Mouse (Mus musculus): ENCODE measurements at regions not wholly inside any gene's neighbourhood (a gene's known extent, or its start where the extent isn't known, plus 50 kb on each side); places are given as distances from the start of the nearest gene placed in this dataset.

DNA sequence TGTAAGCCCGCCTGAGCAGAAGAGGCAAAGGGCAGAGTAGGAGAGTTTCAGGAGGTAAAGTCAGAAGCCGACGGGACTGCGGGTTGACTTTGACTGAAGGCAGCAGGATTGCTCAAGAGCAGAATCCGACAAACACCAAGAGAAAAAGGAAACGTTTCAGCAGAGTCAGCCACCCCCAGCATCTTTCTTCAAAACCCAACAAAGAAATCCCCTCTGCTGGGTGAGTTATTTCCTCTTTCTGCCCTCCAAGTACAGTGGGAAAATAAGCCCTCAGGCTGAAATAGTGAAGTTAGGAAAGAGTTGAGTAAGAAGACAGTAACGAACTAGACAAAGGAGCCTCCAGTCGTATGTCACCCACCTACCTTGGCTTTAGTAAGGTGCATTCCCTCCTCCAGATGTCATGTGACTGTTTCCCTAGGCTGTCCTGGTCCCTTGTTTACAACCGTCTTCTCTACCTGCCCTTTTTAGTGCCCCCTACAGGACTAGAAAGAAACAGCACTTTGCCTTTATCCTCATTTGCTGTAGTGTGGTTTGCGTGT is 196.9 kb downstream of the Dusp6 start:
- DNase-seq (ENCODE audit: low spot score in 2 of 2): no peak

DNA sequence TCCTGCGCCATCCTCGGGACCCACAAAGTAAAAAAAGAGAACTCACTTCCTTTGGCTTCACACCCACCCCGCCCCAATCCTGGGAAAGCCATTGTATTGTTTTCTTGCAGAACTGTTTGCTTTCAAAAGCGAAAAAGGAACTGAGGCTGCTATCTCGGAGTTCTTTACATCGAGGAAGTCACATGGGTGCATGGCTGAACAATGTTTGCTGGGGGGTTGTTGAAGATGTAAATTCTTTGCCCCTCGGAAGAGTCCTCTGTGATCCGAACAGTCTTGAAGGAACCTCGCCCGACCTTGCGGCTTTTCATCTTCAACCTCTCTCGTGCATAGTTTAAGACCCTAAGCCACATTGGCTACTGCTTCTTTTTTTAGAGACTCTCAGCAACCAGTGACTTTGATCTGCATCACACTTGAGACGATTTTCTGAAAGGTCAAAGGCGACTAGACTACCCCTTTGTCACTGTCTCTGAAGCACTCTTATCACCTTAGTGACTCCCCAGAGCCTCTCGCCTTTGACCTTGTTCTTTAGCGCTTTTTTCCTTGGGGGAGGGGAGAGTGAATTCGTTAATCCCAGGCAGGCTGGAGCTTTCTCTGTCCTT is 197.9 kb downstream of the Dusp6 start:
- DNase-seq (ENCODE audit: low spot score in 2 of 2): peak in 1 of 2 experiments; percentile 14

DNA sequence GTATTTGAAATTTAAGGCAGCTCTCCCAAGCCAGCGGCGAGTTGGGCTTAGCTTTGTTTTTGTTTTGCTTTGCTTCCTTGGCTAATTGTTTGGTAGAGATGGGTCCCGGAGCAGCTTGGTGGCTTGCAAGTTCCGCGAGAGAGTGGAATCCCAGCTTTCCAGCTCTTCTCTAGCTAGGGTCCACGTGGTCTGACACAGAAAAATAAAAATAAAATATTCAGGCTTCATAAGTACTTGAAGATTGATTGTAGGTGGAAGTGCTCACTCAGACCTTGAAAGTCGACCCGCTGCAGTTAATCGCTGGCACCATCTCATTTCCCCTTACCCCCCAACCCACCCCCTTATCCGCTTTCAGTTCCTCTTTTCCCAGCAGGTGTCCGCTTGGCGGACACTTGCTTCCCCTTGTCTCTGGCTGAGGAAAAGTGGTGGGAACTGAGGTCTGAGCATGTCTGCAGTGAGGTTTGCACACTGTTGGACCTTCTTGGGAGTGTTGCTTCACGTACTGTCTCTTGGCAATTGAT is 198.5 kb downstream of the Dusp6 start:
- peak in 1 of 2 experiments; percentile 6 for DNase-seq (ENCODE audit: low spot score in 2 of 2)

DNA sequence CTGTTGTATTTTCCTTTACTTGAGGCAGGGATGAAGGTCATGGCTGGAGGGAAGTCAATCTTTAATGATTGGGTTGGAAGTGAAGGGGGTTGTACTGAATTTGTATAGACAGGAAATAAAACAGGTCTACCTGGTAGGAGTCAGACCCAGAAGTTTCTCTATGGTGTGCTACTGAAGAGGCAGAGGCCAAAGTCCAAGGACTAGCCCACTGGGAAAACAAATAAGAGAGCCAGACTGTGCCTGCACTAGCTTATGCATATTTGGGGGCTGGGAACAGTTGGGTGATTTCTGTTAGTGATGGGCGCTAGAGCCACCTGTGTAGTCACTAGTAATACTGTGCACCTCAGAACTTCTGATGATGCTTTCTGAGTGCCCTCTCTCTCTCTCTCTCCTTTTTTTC is 203.7 kb downstream of the Dusp6 start:
- no peak for DNase-seq (ENCODE audit: low spot score in 2 of 2)

DNA sequence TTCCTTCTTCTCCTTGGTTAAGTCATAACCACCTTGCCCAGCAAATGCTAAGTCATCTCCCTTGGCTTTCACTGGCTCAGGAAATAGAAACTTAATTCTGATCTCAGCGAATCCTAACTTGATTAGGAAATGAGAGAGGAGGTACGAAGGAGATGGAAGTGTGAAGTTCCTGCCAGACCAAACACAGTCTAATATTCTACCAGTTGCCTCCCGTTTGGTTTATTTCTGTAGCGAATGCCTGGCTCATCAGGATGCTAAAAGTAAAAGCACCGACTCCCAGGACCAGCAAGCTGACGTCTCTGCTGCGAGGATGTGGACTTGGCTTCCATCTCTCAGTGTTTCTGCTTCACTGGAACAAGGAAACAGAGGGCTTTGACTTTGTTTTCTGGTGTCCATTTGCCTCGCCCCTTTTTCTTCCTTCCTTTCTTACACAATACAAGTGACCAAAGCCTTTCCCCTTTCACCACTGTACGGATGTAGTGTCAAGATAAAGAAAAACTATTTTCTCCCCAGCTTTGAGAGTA is 204.3 kb downstream of the Dusp6 start:
- no peak for DNase-seq (ENCODE audit: low spot score in 2 of 2)

DNA sequence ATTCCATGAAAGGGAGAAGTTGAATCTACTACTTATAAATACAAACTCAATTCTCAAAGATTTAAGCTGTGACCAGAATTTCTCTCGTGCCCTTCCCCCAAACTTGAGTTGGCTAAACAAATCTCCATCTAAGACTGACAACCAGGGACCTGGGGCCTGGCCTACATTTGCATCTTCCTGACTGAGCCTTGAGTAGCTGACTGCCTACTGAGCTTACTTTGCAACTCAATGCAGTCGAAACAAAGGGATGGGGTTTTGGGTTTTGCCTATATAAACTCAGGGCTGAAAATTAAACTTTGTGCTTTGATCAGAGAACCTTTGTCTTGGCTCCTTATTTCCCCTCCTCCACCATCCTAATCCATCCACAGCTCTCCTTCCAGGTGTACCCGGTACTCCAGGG is 205.9 kb downstream of the Dusp6 start:
- DNase-seq (ENCODE audit: low spot score in 2 of 2): no peak

DNA sequence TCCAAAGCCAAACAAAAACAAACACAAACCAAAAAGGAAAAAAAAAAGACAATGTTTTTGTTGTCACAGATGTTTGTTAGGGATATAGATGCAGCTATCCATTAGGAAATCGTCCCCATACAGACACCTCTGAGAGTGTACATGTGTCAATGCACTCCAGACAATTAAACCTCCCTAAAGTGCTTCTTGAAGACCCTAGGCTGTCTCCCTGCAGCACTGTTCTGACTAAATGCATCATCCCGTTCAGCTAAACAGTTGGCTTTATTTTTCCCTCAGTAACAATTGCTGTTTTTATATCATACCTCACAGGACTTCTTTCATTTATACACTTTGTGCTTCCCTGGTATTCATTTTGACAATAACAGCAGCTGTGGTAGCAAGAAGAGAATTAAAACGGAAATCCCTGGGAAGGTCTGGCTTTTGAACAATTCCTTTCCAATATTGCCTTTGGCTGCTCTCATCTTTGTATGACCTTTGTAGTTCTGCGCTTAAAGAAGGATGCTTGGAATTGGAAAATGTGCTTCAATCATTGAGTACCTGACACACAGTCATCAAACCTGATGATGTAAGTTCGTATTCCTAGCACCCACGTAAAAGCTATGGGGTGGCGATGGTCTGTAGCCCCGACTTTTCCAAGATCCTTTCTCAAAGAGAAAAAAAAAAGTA is 208.9 kb downstream of the Dusp6 start:
- DNase-seq (ENCODE audit: low spot score in 2 of 2): no peak

DNA sequence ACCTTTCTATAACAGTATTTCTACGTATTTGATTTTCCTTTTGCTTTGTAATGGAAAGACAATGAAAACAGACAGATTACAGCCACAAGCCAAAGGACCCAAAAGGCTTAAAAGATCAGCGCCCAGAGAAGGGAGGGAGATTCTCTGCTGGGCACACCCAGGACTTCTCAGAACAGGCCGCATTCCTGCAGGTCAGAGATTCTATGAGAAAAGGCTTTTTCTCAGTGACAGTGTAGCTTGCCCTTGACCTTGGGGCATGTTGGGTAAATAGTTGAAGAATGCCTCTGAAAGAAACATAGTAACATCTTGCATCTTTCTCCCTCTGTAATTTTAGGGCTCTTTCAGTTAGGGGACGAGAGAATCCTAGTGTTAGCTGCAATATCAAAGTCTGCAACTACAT is 209.8 kb downstream of the Dusp6 start:
- no peak for DNase-seq (ENCODE audit: low spot score in 2 of 2)

DNA sequence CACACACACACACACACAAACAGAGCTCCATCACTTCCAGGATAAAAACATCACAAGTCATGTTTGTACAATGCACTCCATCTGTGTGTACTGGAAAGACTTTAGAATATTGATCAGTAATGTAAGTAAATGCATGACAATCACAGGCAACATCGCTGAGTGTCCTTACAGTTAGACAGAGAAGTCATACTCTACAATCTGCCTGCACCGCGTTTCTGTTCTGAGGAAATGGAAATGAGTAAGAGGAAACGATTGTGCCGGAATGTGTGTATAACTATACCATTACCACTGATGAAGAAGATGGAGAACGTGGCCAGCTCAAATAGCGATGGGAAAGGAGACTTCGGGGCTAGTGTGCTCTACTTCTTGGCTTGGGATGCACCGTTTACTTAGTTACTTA is 210.7 kb downstream of the Dusp6 start:
- DNase-seq (ENCODE audit: low spot score in 2 of 2): no peak

DNA sequence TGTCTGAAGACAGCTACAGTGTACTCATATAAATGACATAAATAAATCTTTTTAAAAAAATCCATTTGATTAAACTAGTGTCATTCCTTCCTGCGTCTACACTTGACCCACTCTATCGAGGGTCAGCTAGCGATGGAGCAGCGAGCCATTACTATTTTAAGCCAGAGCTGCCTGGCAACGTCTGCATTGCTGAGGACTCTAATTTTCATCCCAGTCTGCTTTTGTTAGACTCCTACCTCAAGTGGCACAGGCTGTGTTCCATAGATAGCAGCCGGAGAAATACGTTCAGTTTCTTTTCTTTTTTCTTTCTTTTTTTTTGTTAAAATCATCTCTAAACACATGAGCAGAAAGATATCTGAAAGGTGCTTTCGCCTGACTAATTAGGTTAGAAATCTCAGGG is 211.5 kb downstream of the Dusp6 start:
- no peak for DNase-seq (ENCODE audit: low spot score in 2 of 2)

DNA sequence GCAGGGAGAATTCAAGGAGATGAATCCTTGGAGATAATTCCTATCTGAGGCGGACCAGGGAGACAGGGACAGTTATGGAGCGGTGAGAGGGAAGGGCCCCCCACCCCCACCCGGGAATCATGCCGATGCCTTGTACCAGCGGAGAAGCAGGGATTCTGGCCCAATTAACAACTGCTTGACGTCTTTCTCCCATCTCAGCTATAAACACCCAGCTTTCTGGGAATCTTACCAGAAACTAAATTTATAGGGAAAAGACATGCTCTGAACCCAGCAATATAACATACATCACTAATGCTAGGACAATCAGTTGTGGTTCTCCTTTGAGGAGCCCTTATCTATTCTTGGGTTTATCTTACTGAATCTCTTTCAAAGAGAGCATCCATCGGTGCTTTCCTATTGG is 213.2 kb downstream of the Dusp6 start:
- no peak for DNase-seq (ENCODE audit: low spot score in 2 of 2)

DNA sequence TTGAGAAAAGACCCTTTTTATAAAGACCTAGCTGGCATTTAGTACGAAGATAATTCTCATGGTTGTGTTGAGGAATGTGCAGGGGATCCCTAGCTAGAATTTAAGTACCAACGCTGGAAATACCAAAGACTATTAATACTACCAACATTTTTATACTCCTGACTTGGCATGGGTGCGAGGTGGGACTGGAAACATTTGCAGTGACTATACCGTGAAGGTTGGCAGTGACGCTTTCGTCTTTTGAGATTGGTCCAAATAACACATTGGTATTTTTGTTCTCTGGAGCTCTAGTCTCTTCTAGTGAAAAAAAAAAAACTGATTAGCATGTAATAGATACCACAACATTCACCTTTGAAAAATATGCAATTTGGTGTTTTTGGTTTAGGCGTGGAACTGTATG is 213.7 kb downstream of the Dusp6 start:
- no peak for DNase-seq (ENCODE audit: low spot score in 2 of 2)

DNA sequence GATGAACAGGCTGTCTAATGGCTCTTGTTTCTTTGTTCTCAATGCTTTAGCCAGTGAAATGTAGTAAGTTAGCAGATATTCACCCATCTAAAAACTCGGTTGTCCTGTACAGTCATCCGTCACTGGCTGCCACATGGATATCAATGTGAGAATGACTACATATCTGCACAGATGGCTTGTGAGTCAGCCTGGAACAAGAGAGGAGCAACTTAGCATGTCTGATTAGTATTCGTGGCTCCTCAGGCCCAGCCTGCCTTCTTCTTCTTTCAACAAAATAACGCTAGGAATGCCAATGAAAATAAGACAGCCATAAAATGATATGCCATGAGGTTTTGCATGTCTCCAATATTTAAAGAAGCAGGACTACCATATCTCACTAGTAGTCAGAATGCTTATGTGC is 217.5 kb downstream of the Dusp6 start:
- DNase-seq (ENCODE audit: low spot score in 2 of 2): no peak

DNA sequence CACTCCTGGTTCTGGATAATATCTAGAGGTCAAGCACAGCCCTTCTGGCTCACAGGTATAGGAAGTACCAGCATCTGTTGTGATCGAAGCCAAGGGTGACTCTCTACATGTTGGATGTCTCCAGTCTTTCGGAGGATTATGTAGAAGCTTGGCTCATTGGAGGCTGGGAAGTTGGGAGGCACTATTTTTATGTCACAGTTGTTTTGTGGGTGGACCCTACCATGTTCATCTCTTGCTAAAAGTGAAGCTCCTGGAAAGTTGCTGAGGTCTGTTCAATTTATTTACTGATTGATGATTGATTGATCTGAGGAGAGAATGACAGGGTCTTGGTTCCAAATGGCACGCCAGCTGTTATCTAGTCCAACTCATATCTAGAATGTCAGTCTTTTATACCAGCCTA is 219.0 kb downstream of the Dusp6 start:
- no peak for DNase-seq (ENCODE audit: low spot score in 2 of 2)

DNA sequence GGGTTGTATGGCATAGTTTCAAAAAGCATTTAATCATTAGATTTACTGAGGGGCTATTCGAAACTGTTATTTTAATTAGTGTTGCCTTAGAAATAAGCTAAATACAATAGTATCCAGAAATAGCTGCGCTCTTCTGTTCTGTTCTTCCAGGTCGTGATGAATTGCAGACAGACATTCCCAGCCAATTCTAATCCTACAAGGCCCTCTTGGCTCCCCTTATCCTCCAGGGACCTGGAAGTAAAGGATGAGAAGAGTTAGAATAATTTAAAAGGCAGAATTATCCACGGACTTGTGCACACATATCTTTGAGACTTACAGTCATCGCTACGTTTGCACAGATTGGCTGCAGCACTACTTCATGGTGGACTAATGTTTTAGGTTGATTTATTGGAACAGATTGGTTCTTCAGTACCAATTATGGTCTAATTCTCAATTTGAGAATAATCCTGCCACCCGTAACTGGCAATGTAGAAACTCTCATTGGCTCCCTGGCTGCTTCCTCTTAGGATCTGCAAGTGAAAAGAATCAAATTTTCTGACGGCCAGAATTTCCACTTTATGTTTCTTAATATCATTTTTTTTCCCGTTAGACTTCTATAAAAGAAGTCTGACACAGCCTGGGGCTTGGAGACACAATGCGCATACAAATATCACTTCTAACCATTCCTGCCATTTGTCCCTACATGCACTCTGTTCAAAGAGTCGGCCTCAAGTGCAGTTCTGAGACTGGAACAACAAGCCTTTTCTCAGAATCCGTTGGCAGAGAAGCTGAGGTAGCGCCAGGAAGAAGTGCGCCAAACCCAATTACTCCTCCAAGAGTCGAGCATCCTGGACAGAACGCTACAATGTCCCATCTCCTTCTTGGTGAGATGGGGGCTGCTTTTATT is 225.4 kb downstream of the Dusp6 start:
- no peak for DNase-seq (ENCODE audit: low spot score in 2 of 2)

DNA sequence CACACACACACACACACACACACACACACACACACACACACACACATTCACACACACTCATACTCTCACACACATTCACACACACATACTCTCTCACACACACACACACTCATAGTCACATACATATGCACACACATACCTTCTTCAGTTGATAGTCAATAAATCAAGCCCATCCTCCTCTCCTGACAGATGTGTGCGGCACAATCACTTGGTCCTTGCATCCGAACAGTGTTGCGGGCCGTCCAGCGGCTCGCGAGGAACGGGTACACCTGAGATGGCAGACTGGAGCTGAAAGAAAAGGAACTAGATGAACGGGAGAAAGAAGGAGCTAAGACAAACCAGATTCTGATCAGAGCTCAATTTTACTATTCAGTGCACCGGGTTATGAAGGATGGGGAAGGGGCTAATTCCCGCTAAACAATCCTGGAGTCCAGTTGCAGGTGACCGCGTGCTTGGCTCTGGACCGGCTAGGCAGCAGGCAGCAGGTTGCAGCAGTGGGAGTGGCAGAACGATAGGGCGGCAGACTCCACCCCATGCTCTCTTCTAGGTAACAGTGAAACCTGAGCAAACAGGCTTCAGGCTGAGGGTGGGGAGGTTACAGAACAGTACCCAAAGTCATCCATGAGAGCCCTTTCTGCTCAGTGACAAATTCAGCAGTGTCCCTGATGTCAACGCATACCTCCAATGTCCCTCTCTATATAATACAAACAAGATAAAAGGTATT is 247.8 kb downstream of the Csl start:
- DNase-seq (ENCODE audit: low spot score in 2 of 2): no peak

DNA sequence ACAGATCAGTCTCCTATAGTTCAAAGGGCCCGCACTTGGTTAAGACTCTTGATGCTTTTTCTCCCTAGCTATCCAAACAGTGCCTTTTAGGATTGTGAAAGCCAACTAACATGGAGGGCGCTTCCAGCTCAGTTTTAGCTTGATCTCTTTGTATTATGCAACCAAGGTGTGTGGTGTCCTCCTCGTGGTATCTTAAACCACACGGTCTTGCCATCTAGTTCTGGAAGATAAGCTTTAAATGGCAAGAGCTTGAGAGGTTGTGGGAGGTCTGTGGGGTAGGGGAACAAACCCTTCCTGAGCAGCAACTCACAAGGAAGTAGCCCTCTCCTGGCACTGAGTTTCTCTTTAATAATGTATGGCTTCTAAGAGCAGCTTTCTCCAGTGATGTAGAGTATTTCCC is 241.5 kb downstream of the Csl start:
- no peak for DNase-seq (ENCODE audit: low spot score in 2 of 2)

DNA sequence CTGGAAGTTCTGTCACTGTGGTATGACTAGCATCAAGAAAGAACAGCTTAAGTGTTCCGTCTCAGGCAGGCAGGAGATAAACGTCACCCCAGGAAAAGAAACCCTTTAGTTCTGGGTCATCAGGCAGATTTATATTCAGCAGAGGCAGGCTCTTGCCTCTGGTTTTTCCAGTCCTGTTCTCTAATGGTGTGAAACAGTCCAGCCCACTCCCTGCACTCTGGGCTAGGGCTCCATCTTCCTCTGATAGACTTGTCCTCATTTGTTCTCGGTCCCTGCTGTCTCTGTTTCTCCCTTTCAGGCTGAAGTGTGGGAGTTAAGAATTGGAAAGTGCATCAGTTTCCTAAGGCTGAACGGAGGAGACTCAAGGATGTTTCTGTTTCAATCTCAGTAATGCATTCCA is 240.0 kb downstream of the Csl start:
- no peak for DNase-seq (ENCODE audit: low spot score in 2 of 2)

DNA sequence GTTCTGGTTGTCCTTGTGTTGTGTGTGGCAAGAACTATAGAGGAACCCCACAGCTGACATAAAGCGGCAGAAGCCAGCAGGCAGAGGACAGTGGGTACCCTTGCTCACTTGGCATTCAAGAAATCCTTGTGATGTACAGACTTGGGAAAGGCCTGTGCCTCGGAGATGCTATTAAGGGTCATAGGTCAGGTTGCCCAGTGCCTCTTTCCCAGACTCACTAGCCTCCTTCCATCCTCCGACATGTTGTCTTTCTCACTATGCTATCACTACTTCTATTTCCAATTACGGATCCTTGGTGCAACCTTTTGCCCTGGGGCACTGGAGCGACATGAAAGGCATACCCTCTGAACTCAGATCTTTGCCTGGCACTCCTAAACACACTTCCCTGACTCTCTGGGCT is 235.6 kb downstream of the Csl start:
- DNase-seq (ENCODE audit: low spot score in 2 of 2): no peak

DNA sequence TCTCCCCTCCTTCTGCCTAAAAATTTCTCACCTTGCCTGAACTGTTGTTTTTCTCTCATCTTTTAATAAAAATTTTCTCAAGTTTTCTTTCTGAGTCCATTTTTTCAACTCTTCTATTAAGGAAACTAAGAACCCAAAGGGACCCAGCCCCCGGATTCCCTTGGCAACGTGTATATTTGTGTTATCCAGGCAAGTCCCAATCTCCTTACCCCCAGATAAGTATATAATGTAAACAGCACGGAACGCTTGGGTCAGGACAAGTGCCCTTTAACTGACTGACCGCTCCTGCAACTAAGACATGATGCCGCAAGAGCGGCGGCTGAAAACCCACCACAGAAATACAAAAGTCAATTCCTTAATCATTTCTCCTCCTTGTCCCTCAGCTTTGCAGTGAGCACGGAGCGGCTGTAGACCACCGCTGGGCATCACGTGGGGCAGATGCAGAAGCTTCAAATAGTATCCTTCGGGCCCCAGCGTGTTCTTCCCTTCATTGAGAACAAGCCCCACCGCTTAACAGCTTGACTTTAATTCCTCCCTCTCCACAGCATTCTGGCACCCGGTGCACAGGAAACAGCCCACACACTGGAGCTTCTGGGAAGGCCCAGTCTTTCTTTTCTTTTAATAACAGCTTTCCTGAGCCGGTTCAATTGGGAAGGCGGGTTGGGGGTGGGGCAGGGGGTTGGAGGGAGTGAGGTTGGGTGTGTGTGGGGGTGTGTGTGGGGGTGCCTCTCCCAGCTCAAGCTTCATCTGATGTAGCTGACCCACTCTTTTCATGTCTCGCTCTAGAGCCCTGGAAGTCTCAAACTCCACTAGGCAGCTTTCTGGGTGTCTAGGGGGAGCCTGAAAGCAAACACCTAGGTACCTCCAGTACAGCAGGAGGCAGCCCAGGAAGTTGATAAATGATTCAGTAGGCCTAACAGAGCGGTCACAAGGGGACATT is 234.9 kb downstream of the Csl start:
- no peak for DNase-seq (ENCODE audit: low spot score in 2 of 2)

Measured in adrenal gland, postnatal 4 days (tissue).